Mouse (Mus musculus) layer of hippocampus, adult 8-10 months (tissue): ENCODE measurements around the gene Ccdc162. TPM values are rescaled to one million over a fixed set of nuclear protein-coding genes. Genes with fewer than 3 reads are reported as not detected.

Experiments
- DNase-seq, 2 experiments: peaks; one replicate each; pipeline ENCODE4 v3.0.0; 2022; ENCODE audit warnings: low spot score in 2 of 2
- microRNA-seq, 2 experiments: library from miRNA; unstranded; fragments of <30 nt; microRNA quantifications; one replicate each; pipeline ENCODE4 v1.2.0; 2022
- total RNA-seq, 4 experiments: library from RNA; stranded (reverse); gene quantifications; 2 replicates each; pipeline ENCODE4 v1.2.4; 2022

The Ccdc162 gene
- total RNA-seq, 4 experiments from 2014 or later: 1.1 to 2.8 (median 2.0) TPM

GRCm38 (mm10) chr10:41489294-41489693, 227.1 kb downstream of the Ccdc162 start:
- no peak for DNase-seq

GRCm38 (mm10) chr10:41488877-41489276, 227.6 kb downstream of the Ccdc162 start:
- no peak for DNase-seq

Small RNAs within 50 kb of the gene (microRNA-seq; reads per million reads assigned to microRNA genes)
- gene Mir3473b: 0 reads per million in 2 experiments

Other genes with a start within 250 kb of the Ccdc162 start
- 10 to 100 TPM; 16.4 to 33.5 (median 24.9) TPM for gene Mical1, start 240.3 kb downstream of the Ccdc162 start, total RNA-seq
- gene Smpd2, start 226.3 kb downstream of the Ccdc162 start, total RNA-seq: 10 to 100 TPM; 15.2 to 20.7 (median 19.1) TPM
- 1 to 10 TPM; 4.1 to 8.3 (median 6.3) TPM for gene Ppil6, start 226.2 kb downstream of the Ccdc162 start, total RNA-seq
- gene Cd164, start 197.2 kb downstream of the Ccdc162 start, total RNA-seq: 10 to 100 TPM; 70.1 to 77.8 (median 73.1) TPM
- 10 to 100 TPM in 1 of 4 experiments, 1 to 10 TPM in 3; 6.3 to 11.6 (median 9.2) TPM for gene Cep57l1, start 93.2 kb upstream of the Ccdc162 start, total RNA-seq
- 10 to 100 TPM; 44.0 to 53.3 (median 45.2) TPM for gene Sesn1, start 93.3 kb upstream of the Ccdc162 start, total RNA-seq